Mouse (Mus musculus) CH12.LX (cell line): ENCODE measurements at regions not wholly inside any gene's neighbourhood (a gene's known extent, or its start where the extent isn't known, plus 50 kb on each side); places are given as distances from the start of the nearest gene placed in this dataset.

Source experiments
- DNase-seq: peaks from one replicate; pipeline ENCODE4 v3.0.0-alpha.2; 2013; ENCODE audit errors: extremely low read depth
- H3K27ac ChIP-seq: 2 replicates; pipeline ENCODE4 v1.5.1; 2012; ENCODE audit warnings: low read depth, mild to moderate bottlenecking, control low read depth, moderate library complexity; ENCODE audit not compliant: insufficient read depth
- H3K27me3 ChIP-seq: replicated peaks from 2 replicates; pipeline ENCODE3; 2012; ENCODE audit warnings: inconsistent platforms
- H3K36me3 ChIP-seq, 2 experiments: replicated peaks in 1 of 2; 2 replicates each; pipeline versions ENCODE3 to v1.6.1; 2012; ENCODE audit warnings: inconsistent platforms in 1 of 2, low read length in 1 of 2, mild to moderate bottlenecking in 1 of 2, mixed read lengths in 1 of 2, moderate library complexity in 1 of 2; ENCODE audit not compliant: control insufficient read depth in 1 of 2, insufficient read depth in 1 of 2
- H3K4me1 ChIP-seq, 2 experiments: 2 replicates each; pipeline ENCODE4 v1.6.1; 2012; ENCODE audit warnings: inconsistent platforms in 1 of 2, moderate library complexity in 1 of 2; ENCODE audit not compliant: insufficient read depth in 2 of 2, control insufficient read depth in 1 of 2
- H3K4me2 ChIP-seq: 2 replicates; pipeline ENCODE4 v1.6.1; 2012; ENCODE audit warnings: low read depth, mild to moderate bottlenecking, control low read depth; ENCODE audit not compliant: poor library complexity, insufficient read depth, severe bottlenecking
- H3K4me3 ChIP-seq, 3 experiments: fragments of 150-350 bp in 1 of 3; sonication (generic) in 1 of 3; replicated peaks in 1 of 3; 2 replicates each; pipeline versions ENCODE3 to v1.5.1; 2011 to 2012; ENCODE audit warnings: low read depth in 2 of 3, low read length in 2 of 3, mild to moderate bottlenecking in 2 of 3, moderate library complexity in 2 of 3, control low read depth in 1 of 3, improper control_type of control experiment in 1 of 3, inconsistent platforms in 1 of 3, mixed read lengths in 1 of 3; ENCODE audit not compliant: poor library complexity in 1 of 3
- H3K79me2 ChIP-seq: replicated peaks from 2 replicates; pipeline ENCODE4 v1.6.1; 2012; ENCODE audit warnings: mild to moderate bottlenecking, moderate library complexity; ENCODE audit not compliant: control insufficient read depth, poor library complexity, insufficient read depth, severe bottlenecking; ENCODE audit errors: extremely low read depth
- H3K9ac ChIP-seq: 2 replicates; pipeline ENCODE4 v1.6.1; 2012; ENCODE audit warnings: low read depth, mild to moderate bottlenecking, control low read depth, moderate library complexity; ENCODE audit not compliant: insufficient read depth
- H3K9me3 ChIP-seq: replicated peaks from 2 replicates; pipeline ENCODE3; 2012; ENCODE audit warnings: low read length, inconsistent platforms, mixed read lengths
- CTCF ChIP-seq, 2 experiments: IDR thresholded peaks in 1 of 2; conservative IDR thresholded peaks in 1 of 2; 2 replicates each; pipeline ENCODE4 v1.5.1; 2011 to 2012; ENCODE audit warnings: low read depth in 2 of 2, low read length in 2 of 2, improper control_type of control experiment in 1 of 2, inconsistent platforms in 1 of 2, mild to moderate bottlenecking in 1 of 2, moderate library complexity in 1 of 2
- E2F4 ChIP-seq: IDR thresholded peaks from 2 replicates; pipeline ENCODE4 v1.6.1; 2011; ENCODE audit warnings: low read depth, low read length, improper control_type of control experiment; ENCODE audit not compliant: insufficient replicate concordance
- ELF1 ChIP-seq: IDR thresholded peaks from 2 replicates; pipeline ENCODE4 v1.6.1; 2014; ENCODE audit warnings: low read depth, mild to moderate bottlenecking, inconsistent platforms, low read length, improper control_type of control experiment
- GABPA ChIP-seq: IDR thresholded peaks from 2 replicates; pipeline ENCODE4 v1.6.1; 2012; ENCODE audit warnings: low read depth, low read length, improper control_type of control experiment, inconsistent platforms; ENCODE audit not compliant: insufficient replicate concordance
- IRF4 ChIP-seq: IDR thresholded peaks from 2 replicates; pipeline ENCODE4 v1.6.1; 2014; ENCODE audit warnings: low read depth, mild to moderate bottlenecking, inconsistent platforms, low read length, improper control_type of control experiment
- JUND ChIP-seq: conservative IDR thresholded peaks from 2 replicates; pipeline ENCODE4 v1.6.1; 2011; ENCODE audit warnings: low read depth, low read length, improper control_type of control experiment
- MAFK ChIP-seq: IDR thresholded peaks from 2 replicates; pipeline ENCODE4 v1.6.1; 2011; ENCODE audit warnings: low read length, improper control_type of control experiment; ENCODE audit not compliant: insufficient replicate concordance
- MAZ ChIP-seq: IDR thresholded peaks from 2 replicates; pipeline ENCODE4 v1.6.1; 2012; ENCODE audit warnings: low read depth, mild to moderate bottlenecking, inconsistent platforms, low read length, improper control_type of control experiment, moderate library complexity
- MEF2A ChIP-seq: IDR thresholded peaks from 2 replicates; pipeline ENCODE4 v1.6.1; 2014; ENCODE audit warnings: low read depth, mild to moderate bottlenecking, inconsistent platforms, low read length, improper control_type of control experiment, borderline replicate concordance
- NELFE ChIP-seq: IDR thresholded peaks from 2 replicates; pipeline ENCODE4 v1.6.1; 2011; ENCODE audit warnings: low read depth, low read length, improper control_type of control experiment
- PAX5 ChIP-seq: IDR thresholded peaks from 2 replicates; pipeline ENCODE4 v1.6.1; 2012; ENCODE audit warnings: low read length, inconsistent platforms, mixed read lengths
- POLR2A ChIP-seq: IDR thresholded peaks from 2 replicates; pipeline ENCODE4 v1.6.1; 2011; ENCODE audit warnings: low read depth, mild to moderate bottlenecking, improper control_type of control experiment, low read length
- RCOR1 ChIP-seq: conservative IDR thresholded peaks from 2 replicates; pipeline ENCODE4 v1.6.1; 2012; ENCODE audit warnings: low read depth, mild to moderate bottlenecking, inconsistent platforms, low read length, improper control_type of control experiment
- SIN3A ChIP-seq: IDR thresholded peaks from 2 replicates; pipeline ENCODE4 v1.6.1; 2012; ENCODE audit warnings: low read length, improper control_type of control experiment, inconsistent platforms
- TBP ChIP-seq: conservative IDR thresholded peaks from 2 replicates; pipeline ENCODE4 v1.6.1; 2011; ENCODE audit warnings: low read depth, low read length, improper control_type of control experiment
- TCF12 ChIP-seq: IDR thresholded peaks from 2 replicates; pipeline ENCODE4 v1.6.1; 2014; ENCODE audit warnings: low read depth, mild to moderate bottlenecking, inconsistent platforms, low read length, improper control_type of control experiment
- UBTF ChIP-seq: IDR thresholded peaks from 2 replicates; pipeline ENCODE4 v1.6.1; 2012; ENCODE audit warnings: low read depth, mild to moderate bottlenecking, inconsistent platforms, low read length, improper control_type of control experiment, moderate library complexity
- ZC3H11A ChIP-seq: IDR thresholded peaks from 2 replicates; pipeline ENCODE4 v1.6.1; 2012; ENCODE audit warnings: low read depth, mild to moderate bottlenecking, inconsistent platforms, low read length, improper control_type of control experiment
- ZKSCAN1 ChIP-seq: IDR thresholded peaks from 2 replicates; pipeline ENCODE4 v1.6.1; 2012; ENCODE audit warnings: low read depth, inconsistent platforms, low read length, improper control_type of control experiment, borderline replicate concordance
- ZMIZ1 ChIP-seq: IDR thresholded peaks from 2 replicates; pipeline ENCODE4 v1.6.1; 2012; ENCODE audit warnings: low read depth, mild to moderate bottlenecking, inconsistent platforms, low read length, improper control_type of control experiment
- dilution Hi-C: fragments of 300-500 bp; cut with MboI; formaldehyde crosslinking; loops from 2 replicates; pipeline ENCODE4 v1.14.3; 2020; ENCODE audit warnings: low sequenced_read_pairs; ENCODE audit not compliant: extremely low pct_unique_long_range_greater_than_20kb, extremely low pct_ligation_motif_present
- in situ Hi-C: fragments of 300-500 bp; cut with MboI; formaldehyde crosslinking; loops from 3 replicates; pipeline ENCODE4 v1.14.3; 2019; ENCODE audit warnings: low sequenced_read_pairs, low pct_ligation_motif_present, low pct_unique_long_range_greater_than_20kb, mixed read lengths

GRCm38 (mm10) chr10:102628609-102629008 lies 116.6 kb downstream of the Rassf9 start:
- Histone ChIP-seq H3K9ac (no peak overlapping the region), H3K9me3 (peaks cover 13% of the 10 kb centered on the region), H3K27ac (no peak overlapping the region), H3K79me2 (no peaks in the 10 kb centered on the region), H3K27me3 (no peaks in the 10 kb centered on the region), H3K4me2 (no peak overlapping the region), H3K4me1 (no peaks in the 10 kb centered on the region), H3K36me3 (no peaks in the 10 kb centered on the region), H3K4me3 (no peak overlapping the region)
- no peak for DNase-seq
- dilution Hi-C loops: no loop called here
- TF ChIP-seq MAZ (no peak), E2F4 (no peak), UBTF (no peak), ZMIZ1 (no peak), NELFE (no peak), SIN3A (no peak), POLR2A (no peak), ELF1 (no peak), MAFK (no peak), JUND (no peak), GABPA (no peak), MEF2A (no peak), RCOR1 (no peak)
- in situ Hi-C loops: no loop called here

DNA sequence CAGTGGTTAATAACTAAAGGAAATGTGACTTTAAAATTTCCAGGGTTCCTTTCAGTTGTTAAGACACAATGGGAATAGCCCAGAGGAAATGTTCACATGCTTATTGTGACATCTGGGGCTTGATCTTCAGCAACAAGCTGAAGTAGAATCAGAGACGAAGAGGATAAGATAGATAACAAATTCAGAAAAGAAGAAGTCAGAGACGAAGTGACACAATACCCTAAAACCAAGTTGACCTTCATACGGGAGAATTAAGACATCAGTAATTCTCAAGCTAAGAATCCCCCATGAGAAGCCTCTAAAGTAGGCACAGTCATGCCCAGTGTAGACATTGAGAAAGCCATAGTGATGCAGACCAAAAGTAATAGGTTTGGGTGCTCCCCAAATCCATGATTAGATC lies 111.9 kb downstream of the Rassf9 start:
- Histone ChIP-seq H3K4me3 (no peak overlapping the region), H3K4me2 (no peak overlapping the region), H3K36me3 (no peaks in the 10 kb centered on the region), H3K4me1 (no peaks in the 10 kb centered on the region), H3K9me3 (peaks cover 12% of the 10 kb centered on the region), H3K79me2 (no peaks in the 10 kb centered on the region), H3K27ac (no peak overlapping the region), H3K27me3 (no peaks in the 10 kb centered on the region), H3K9ac (no peak overlapping the region)
- dilution Hi-C loops: no loop called here
- in situ Hi-C loops: no loop called here
- no peak for TF ChIP-seq CTCF (conservative IDR thresholded peaks at IDR 0.05 in 1 of 2, IDR thresholded peaks at IDR 0.05 in 1 of 2; ENCODE audit: low read depth in 2 of 2, low read length in 2 of 2)
- no peak for TF ChIP-seq TBP
- TF ChIP-seq ZC3H11A: no peak
- TF ChIP-seq UBTF: no peak
- DNase-seq: no peak

- Histone ChIP-seq H3K27ac (no peak overlapping the region), H3K4me3 (no peak overlapping the region), H3K4me1 (no peaks in the 10 kb centered on the region), H3K36me3 (no peaks in the 10 kb centered on the region), H3K9ac (no peak overlapping the region), H3K27me3 (no peaks in the 10 kb centered on the region), H3K4me2 (no peak overlapping the region), H3K79me2 (no peaks in the 10 kb centered on the region), H3K9me3 (peaks cover 16% of the 10 kb centered on the region)
- no peak for DNase-seq
- in situ Hi-C loops (no loop called here), dilution Hi-C loops (no loop called here)
- TF ChIP-seq ZKSCAN1 (no peak), PAX5 (no peak), TCF12 (no peak), IRF4 (no peak), JUND (no peak)
Observed at GRCm38 (mm10) chr10:102622583-102623008, 110.6 kb downstream of the Rassf9 start.
